9 mouse cellular contexts compared by ENCODE assay signal in the genomic region with DNA sequence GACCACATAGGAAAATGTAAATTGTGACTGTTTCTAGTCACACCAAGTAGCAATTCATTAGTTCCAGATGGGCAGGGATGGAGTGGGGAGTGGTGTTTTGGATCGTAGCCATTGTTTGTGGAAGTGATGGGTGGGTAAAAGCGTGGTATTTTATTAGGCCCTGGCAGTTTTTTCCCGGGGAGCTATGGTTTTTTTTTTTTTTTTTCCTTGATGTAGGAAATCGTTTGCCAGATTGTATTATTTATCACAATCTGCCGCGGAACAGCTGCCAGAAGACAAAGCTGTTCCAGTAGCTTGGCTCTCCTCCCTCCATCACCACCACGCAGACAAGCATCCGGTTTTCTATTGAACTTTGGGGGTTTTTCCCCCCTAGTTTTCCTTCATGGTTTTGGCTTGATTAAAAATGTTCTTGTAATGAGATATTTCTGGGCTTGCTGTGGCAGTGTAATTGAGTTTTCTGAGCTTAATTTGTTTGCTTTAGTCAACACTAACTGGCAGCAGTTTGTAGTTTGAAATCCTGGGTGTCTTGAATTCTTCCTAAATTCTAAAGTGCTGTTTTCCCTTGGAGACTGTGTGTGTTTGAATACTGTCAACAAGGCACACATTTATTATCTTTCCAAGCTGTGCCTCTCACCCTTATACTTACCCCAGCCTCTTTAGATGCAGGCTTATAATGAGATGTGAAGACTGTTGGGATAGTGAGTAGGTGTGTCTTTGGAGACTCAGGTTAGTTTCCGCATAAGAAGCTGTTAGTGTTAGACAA. TPM values are rescaled to one million over a fixed set of nuclear protein-coding genes. Genes with fewer than 3 reads are reported as not detected.
DNase-seq lines count a peak whose midpoint lies in the region; ATAC-seq lines count a peak whose summit lies in the region.
"Had no signal": no experiment of that assay in that cellular context is flagged by ENCODE, and none has a peak within 500 bp of the region (broad histone marks: within the 10 kb centered on the region; RNA-seq: fewer than 3 reads in every experiment).

No protein-coding gene starts in this region.

- H3K4me2 ChIP-seq in forebrain, embryonic 14.5 days (ENCODE audit: low read length): peak overlapping the region; percentile 3; the same call in 1 of the 2 replicates
- no peak overlapping the region; the same call in 1 of the 2 replicates for H3K4me2 ChIP-seq in hindbrain, embryonic 13.5 days
- no peak overlapping the region for H3K4me2 ChIP-seq in stomach, embryonic 15.5 days
- no peak overlapping the region for H3K4me2 ChIP-seq in liver, embryonic 11.5 days

- H3K27me3 ChIP-seq in forebrain, embryonic 14.5 days (replicated peaks; ENCODE audit: control insufficient read depth, insufficient read depth, low read length): no peaks in the 10 kb centered on the region
- no peaks in the 10 kb centered on the region for H3K27me3 ChIP-seq in hindbrain, embryonic 13.5 days
- H3K27me3 ChIP-seq in stomach, embryonic 15.5 days (replicated peaks): no peaks in the 10 kb centered on the region
- no peaks in the 10 kb centered on the region for H3K27me3 ChIP-seq in liver, embryonic 11.5 days (replicated peaks; ENCODE audit: control insufficient read depth, insufficient read depth, low read length)

- H3K36me3 ChIP-seq in forebrain, embryonic 14.5 days (ENCODE audit: control insufficient read depth, insufficient read depth, low read length): no peaks in the 10 kb centered on the region
- H3K36me3 ChIP-seq in hindbrain, embryonic 13.5 days: peaks cover 3% of the 10 kb centered on the region; the same call in 1 of the 2 replicates
- no peaks in the 10 kb centered on the region for H3K36me3 ChIP-seq in stomach, embryonic 15.5 days
- peaks cover 3% of the 10 kb centered on the region; the same call in 1 of the 2 replicates for H3K36me3 ChIP-seq in liver, embryonic 11.5 days (ENCODE audit: control insufficient read depth, insufficient read depth, low read length)

- 19% methylated on average over 9 of the region's 9 CpGs for WGBS in forebrain, embryonic 14.5 days
- WGBS in hindbrain, embryonic 13.5 days: 20% methylated on average over 9 of the region's 9 CpGs
- 29% methylated on average over 9 of the region's 9 CpGs for WGBS in stomach, embryonic 15.5 days
- WGBS in liver, embryonic 11.5 days: 76% methylated on average over 9 of the region's 9 CpGs

- peaks cover 21% of the 10 kb centered on the region for H3K4me1 ChIP-seq in forebrain, embryonic 14.5 days (ENCODE audit: control insufficient read depth, insufficient read depth, low read length)
- H3K4me1 ChIP-seq in hindbrain, embryonic 13.5 days (replicated peaks): peaks cover 24% of the 10 kb centered on the region
- peaks cover 10% of the 10 kb centered on the region; the same call in 1 of the 2 replicates for H3K4me1 ChIP-seq in stomach, embryonic 15.5 days
- H3K4me1 ChIP-seq in liver, embryonic 11.5 days (replicated peaks; ENCODE audit: control insufficient read depth, insufficient read depth, low read length): no peaks in the 10 kb centered on the region

- no peak overlapping the region for H3K9ac ChIP-seq in forebrain, embryonic 14.5 days (ENCODE audit: low read length)
- H3K9ac ChIP-seq in hindbrain, embryonic 13.5 days: no peak overlapping the region
- no peak overlapping the region for H3K9ac ChIP-seq in stomach, embryonic 15.5 days
- no peak overlapping the region for H3K9ac ChIP-seq in liver, embryonic 11.5 days (ENCODE audit: low read depth, low read length)

- H3K4me3 ChIP-seq in forebrain, embryonic 14.5 days (ENCODE audit: low read depth, low read length): no peak overlapping the region
- H3K4me3 ChIP-seq in hindbrain, embryonic 13.5 days: no peak overlapping the region
- no peak overlapping the region for H3K4me3 ChIP-seq in stomach, embryonic 15.5 days (replicated peaks)
- H3K4me3 ChIP-seq in liver, embryonic 11.5 days (ENCODE audit: low read depth, low read length): no peak overlapping the region

- H3K27ac ChIP-seq in forebrain, embryonic 14.5 days (ENCODE audit: low read depth, low read length): peak overlapping the region; percentile 79
- H3K27ac ChIP-seq in hindbrain, embryonic 13.5 days: peak overlapping the region; percentile 85
- H3K27ac ChIP-seq in stomach, embryonic 15.5 days: peak overlapping the region; percentile 52
- no peak overlapping the region for H3K27ac ChIP-seq in liver, embryonic 11.5 days (ENCODE audit: low read depth, low read length)

- peak; percentile 11 for DNase-seq in urinary bladder, postnatal 25 days (ENCODE audit: low spot score)
- no peak for DNase-seq in urinary bladder, adult 18-20 months (ENCODE audit: low spot score in 2 of 2)
- peak; percentile 92 for DNase-seq in forebrain, embryonic 14.5 days (ENCODE audit: low spot score)
- DNase-seq in layer of hippocampus, adult 9-10 months (ENCODE audit: low spot score): peak; percentile 77
- peak; percentile 48 for DNase-seq in mesoderm, embryonic 11.5 days (ENCODE audit: low read depth, low spot score)
- no peak for DNase-seq in liver, embryonic 11.5 days (ENCODE audit: low spot score)

- ATAC-seq in forebrain, embryonic 14.5 days: peak; percentile 74
- no peak for ATAC-seq in hindbrain, embryonic 13.5 days (ENCODE audit: low FRiP score)
- no peak for ATAC-seq in stomach, embryonic 15.5 days (ENCODE audit: insufficient read depth, low FRiP score, low read depth)
- ATAC-seq in liver, embryonic 11.5 days (replicated peaks; ENCODE audit: low FRiP score): no peak

- H3K9me3 ChIP-seq in forebrain, embryonic 14.5 days (replicated peaks; ENCODE audit: control insufficient read depth, low read length): no peaks in the 10 kb centered on the region
- no peaks in the 10 kb centered on the region for H3K9me3 ChIP-seq in hindbrain, embryonic 13.5 days
- H3K9me3 ChIP-seq in stomach, embryonic 15.5 days: no peaks in the 10 kb centered on the region
- H3K9me3 ChIP-seq in liver, embryonic 11.5 days (ENCODE audit: control insufficient read depth, low read length): no peaks in the 10 kb centered on the region
- H3K9me3 ChIP-seq: G1E had no signal

RNA-seq across cellular contexts. Expression of gene Eif2b3, which starts 20.9 kb away (rescaled TPM):
- polyA plus RNA-seq in forebrain, embryonic 14.5 days (2014; fragmentation: Nextera tagmentation; extraction: Ambion mirVana): 47.5 and 51.4 TPM in 2 replicates
- 46.3 and 47.4 TPM in 2 replicates for polyA plus RNA-seq in hindbrain, embryonic 13.5 days (2015; fragmentation: Nextera tagmentation; extraction: Ambion mirVana)
- 35.3 and 36.4 TPM in 2 replicates for polyA plus RNA-seq in stomach, embryonic 15.5 days (2015; fragmentation: Nextera tagmentation; extraction: Ambion mirVana)
- 69.9 and 80.4 TPM in 2 replicates for polyA plus RNA-seq in liver, embryonic 11.5 days (2014; fragmentation: Nextera tagmentation; extraction: Ambion mirVana)

RNA-seq across cellular contexts. Expression of gene Hectd3, which starts 45.0 kb away (rescaled TPM):
- 13.1 and 15.3 TPM in 2 replicates for polyA plus RNA-seq in forebrain, embryonic 14.5 days (2014; fragmentation: Nextera tagmentation; extraction: Ambion mirVana)
- polyA plus RNA-seq in hindbrain, embryonic 13.5 days (2015; fragmentation: Nextera tagmentation; extraction: Ambion mirVana): 19.5 and 21.5 TPM in 2 replicates
- 10.0 and 10.1 TPM in 2 replicates for polyA plus RNA-seq in stomach, embryonic 15.5 days (2015; fragmentation: Nextera tagmentation; extraction: Ambion mirVana)
- 10.8 and 12.0 TPM in 2 replicates for polyA plus RNA-seq in liver, embryonic 11.5 days (2014; fragmentation: Nextera tagmentation; extraction: Ambion mirVana)

RNA-seq across cellular contexts. Expression of gene Urod, which starts 45.9 kb away (rescaled TPM):
- 66.1 and 70.3 TPM in 2 replicates for polyA plus RNA-seq in forebrain, embryonic 14.5 days (2014; fragmentation: Nextera tagmentation; extraction: Ambion mirVana)
- 69.7 and 70.2 TPM in 2 replicates for polyA plus RNA-seq in hindbrain, embryonic 13.5 days (2015; fragmentation: Nextera tagmentation; extraction: Ambion mirVana)
- 82.0 and 97.4 TPM in 2 replicates for polyA plus RNA-seq in stomach, embryonic 15.5 days (2015; fragmentation: Nextera tagmentation; extraction: Ambion mirVana)
- 344 and 350 TPM in 2 replicates for polyA plus RNA-seq in liver, embryonic 11.5 days (2014; fragmentation: Nextera tagmentation; extraction: Ambion mirVana)

RNA-seq across cellular contexts. Expression of gene Ptch2, which starts 55.8 kb away (rescaled TPM):
- 2.4 and 3.4 TPM in 2 replicates for polyA plus RNA-seq in forebrain, embryonic 14.5 days (2014; fragmentation: Nextera tagmentation; extraction: Ambion mirVana)
- 6.8 and 7.9 TPM in 2 replicates for polyA plus RNA-seq in hindbrain, embryonic 13.5 days (2015; fragmentation: Nextera tagmentation; extraction: Ambion mirVana)
- polyA plus RNA-seq in stomach, embryonic 15.5 days (2015; fragmentation: Nextera tagmentation; extraction: Ambion mirVana): 6.5 and 7.0 TPM in 2 replicates
- polyA plus RNA-seq in liver, embryonic 11.5 days (2014; fragmentation: Nextera tagmentation; extraction: Ambion mirVana): 1.4 and 1.8 TPM in 2 replicates
- polyA plus RNA-seq: G1E had no signal

Comparison
In these comparisons a context has a peak if more than half of its experiments do, and no peak if none do; other contexts are left out.
1. DNase-seq: peak in urinary bladder, postnatal 25 days (single experiment), forebrain, embryonic 14.5 days (single experiment), layer of hippocampus, adult 9-10 months (single experiment) and mesoderm, embryonic 11.5 days (single experiment); none in urinary bladder, adult 18-20 months (0 of 2) and liver, embryonic 11.5 days (single experiment).